ENCODE assay signal across 25 mouse cellular contexts in the genomic region with DNA sequence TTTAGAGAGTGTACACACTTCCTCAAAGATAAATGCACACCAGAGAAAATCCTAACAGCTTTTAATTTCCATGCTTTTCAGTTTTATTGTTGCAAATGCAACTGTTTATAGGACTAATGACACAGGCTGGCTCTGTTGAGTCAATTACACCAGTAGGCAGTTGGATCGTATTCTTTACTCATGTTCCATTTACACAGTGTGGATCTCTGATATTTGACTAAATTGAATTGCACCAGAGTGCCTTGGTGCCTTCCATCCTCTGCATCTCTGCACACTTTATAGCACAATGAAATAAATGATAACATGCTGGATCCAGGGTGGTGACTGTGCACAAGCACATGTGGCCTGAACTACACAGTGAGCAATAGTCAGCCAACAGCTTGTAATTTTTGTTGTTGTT.
"Had no signal": no experiment of that assay in that cellular context is flagged by ENCODE, and none has a peak within 500 bp of the region (broad histone marks: within the 10 kb centered on the region; RNA-seq: fewer than 3 reads in every experiment).

No protein-coding gene starts in this region.

- H3K4me1 ChIP-seq: forebrain, embryonic 15.5 days; heart, embryonic 13.5 days; heart, embryonic 15.5 days; kidney, embryonic 15.5 days; limb, embryonic 13.5 days; limb, embryonic 15.5 days; liver, embryonic 12.5 days had no signal

- H3K9ac ChIP-seq: forebrain, embryonic 15.5 days; heart, embryonic 13.5 days; heart, embryonic 15.5 days; kidney, embryonic 15.5 days; limb, embryonic 13.5 days; limb, embryonic 15.5 days; liver, embryonic 12.5 days had no signal

- ATAC-seq: forebrain, embryonic 15.5 days; intestine, embryonic 16.5 days; liver, embryonic 12.5 days had no signal

- H3K4me3 ChIP-seq: forebrain, embryonic 15.5 days; gastrocnemius, adult 2 months; heart, adult 2 months; heart, embryonic 13.5 days; heart, embryonic 15.5 days; kidney, embryonic 15.5 days; limb, embryonic 13.5 days; limb, embryonic 15.5 days; liver, embryonic 12.5 days had no signal

- H3K36me3 ChIP-seq: forebrain, embryonic 15.5 days; heart, embryonic 13.5 days; heart, embryonic 15.5 days; kidney, embryonic 15.5 days; limb, embryonic 13.5 days; limb, embryonic 15.5 days; liver, embryonic 12.5 days had no signal

- H3K27ac ChIP-seq: forebrain, embryonic 15.5 days; gastrocnemius, adult 2 months; heart, adult 2 months; heart, embryonic 13.5 days; heart, embryonic 15.5 days; kidney, embryonic 15.5 days; kidney, postnatal 0 days; limb, embryonic 13.5 days; limb, embryonic 15.5 days; liver, embryonic 12.5 days had no signal

- H3K9me3 ChIP-seq: forebrain, embryonic 15.5 days; heart, embryonic 13.5 days; heart, embryonic 15.5 days; kidney, embryonic 15.5 days; limb, embryonic 13.5 days; limb, embryonic 15.5 days; liver, embryonic 12.5 days had no signal

- DNase-seq: gastrocnemius, adult 2 months; gastrocnemius, postnatal 10 days; gastrocnemius, postnatal 25 days; heart, adult 11 months; heart, adult 2 months; heart, postnatal 14 days; heart, postnatal 36 days; kidney, adult 11 months; kidney, adult 2 months; kidney, adult 9 months; kidney, postnatal 14 days; kidney, postnatal 36 days; layer of hippocampus, adult 9-11 months; layer of hippocampus, postnatal 36 days; left cerebral cortex, postnatal 4 days had no signal

- H3K27me3 ChIP-seq: forebrain, embryonic 15.5 days; heart, embryonic 13.5 days; heart, embryonic 15.5 days; kidney, embryonic 15.5 days; limb, embryonic 13.5 days; limb, embryonic 15.5 days; liver, embryonic 12.5 days had no signal

- H3K4me2 ChIP-seq: forebrain, embryonic 15.5 days; heart, embryonic 11.5 days; heart, embryonic 13.5 days; heart, embryonic 15.5 days; kidney, embryonic 15.5 days; limb, embryonic 13.5 days; limb, embryonic 15.5 days; liver, embryonic 12.5 days had no signal
